Comparison of ENCODE assay signal across 18 mouse cellular contexts in the genomic region with DNA sequence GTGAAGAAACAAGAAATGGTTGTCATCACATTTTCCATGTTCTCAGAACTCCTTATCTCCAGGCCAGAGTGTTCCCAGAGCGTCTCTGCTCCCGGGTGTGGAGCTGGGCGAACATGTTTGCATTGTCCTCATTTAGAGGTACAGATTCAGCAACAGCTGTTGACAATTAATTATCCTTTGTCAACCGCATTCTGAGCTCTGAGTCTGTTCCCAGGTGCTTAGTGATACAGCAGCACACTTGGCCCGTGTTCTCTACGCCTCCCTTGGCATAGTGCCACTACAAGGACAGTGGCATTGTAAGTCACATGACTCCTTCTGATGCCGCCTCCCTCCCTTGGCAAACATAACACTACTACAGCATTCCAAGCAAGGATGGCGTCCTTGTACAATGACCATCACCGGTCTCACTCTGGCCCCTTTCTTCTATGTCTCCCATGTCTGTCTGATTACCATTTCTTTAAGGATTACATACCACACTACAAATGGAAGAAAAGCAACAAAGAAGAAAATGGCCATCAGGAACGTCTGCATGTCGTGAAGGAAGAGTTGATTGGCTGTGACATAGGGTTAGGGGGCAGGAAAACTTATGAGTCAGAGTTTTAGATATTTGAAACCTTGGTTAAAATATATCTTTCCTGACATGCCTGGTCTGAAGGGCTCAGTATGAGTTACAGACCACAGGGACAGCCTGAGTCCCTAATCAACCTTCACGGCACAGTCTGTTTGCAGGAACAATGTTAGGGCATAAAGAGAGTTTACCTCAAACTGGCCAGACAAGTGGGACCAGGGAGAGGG.
DNase-seq lines count a peak whose midpoint lies in the region; ATAC-seq and TF ChIP-seq lines count a peak whose summit lies in the region.
"Had no signal": no experiment of that assay in that cellular context is flagged by ENCODE, and none has a peak within 500 bp of the region (broad histone marks: within the 10 kb centered on the region; RNA-seq: fewer than 3 reads in every experiment).

No protein-coding gene starts in this region.

- H3K9me3 ChIP-seq in forebrain, embryonic 14.5 days (replicated peaks; ENCODE audit: control insufficient read depth, low read length): no peaks in the 10 kb centered on the region
- H3K9me3 ChIP-seq in forebrain, embryonic 10.5 days: no peaks in the 10 kb centered on the region
- no peaks in the 10 kb centered on the region for H3K9me3 ChIP-seq in liver, embryonic 11.5 days (ENCODE audit: control insufficient read depth, low read length)
- H3K9me3 ChIP-seq: embryonic facial prominence, embryonic 15.5 days; liver, embryonic 15.5 days had no signal

- H3K4me3 ChIP-seq in forebrain, embryonic 14.5 days (ENCODE audit: low read depth, low read length): no peak overlapping the region
- H3K4me3 ChIP-seq in forebrain, embryonic 10.5 days: no peak overlapping the region
- H3K4me3 ChIP-seq in liver, adult 2 months (ENCODE audit: insufficient read depth, low read depth, low read length): no peak overlapping the region
- no peak overlapping the region for H3K4me3 ChIP-seq in liver, embryonic 11.5 days (ENCODE audit: low read depth, low read length)
- H3K4me3 ChIP-seq: embryonic facial prominence, embryonic 15.5 days; layer of hippocampus, adult 2 months; liver, embryonic 15.5 days had no signal

- no peak overlapping the region for H3K4me2 ChIP-seq in forebrain, embryonic 14.5 days (ENCODE audit: low read length)
- no peak overlapping the region for H3K4me2 ChIP-seq in liver, embryonic 11.5 days
- H3K4me2 ChIP-seq: embryonic facial prominence, embryonic 15.5 days; liver, embryonic 15.5 days had no signal

- TF ChIP-seq CTCF in liver, adult 2 months (IDR thresholded peaks at IDR 0.05; ENCODE audit: low read depth, low read length): no peak

- no peaks in the 10 kb centered on the region for H3K79me2 ChIP-seq in liver, adult 2 months (ENCODE audit: control insufficient read depth, insufficient read depth, low read length)

- TF ChIP-seq POLR2A in liver, adult 2 months (IDR thresholded peaks at IDR 0.05; ENCODE audit: extremely low read depth, insufficient read depth, low read length): no peak

- ATAC-seq in forebrain, embryonic 14.5 days: no peak
- no peak for ATAC-seq in liver, embryonic 11.5 days (replicated peaks; ENCODE audit: low FRiP score)
- ATAC-seq: CD4-positive, CD25-positive, alpha-beta regulatory T cell, adult 4 months; forebrain, embryonic 16.5 days; Patski had no signal

- H3K27ac ChIP-seq in forebrain, embryonic 14.5 days (ENCODE audit: low read depth, low read length): no peak overlapping the region
- no peak overlapping the region for H3K27ac ChIP-seq in forebrain, embryonic 10.5 days
- H3K27ac ChIP-seq in liver, adult 2 months (replicated peaks; ENCODE audit: insufficient read depth, low read depth, low read length): no peak overlapping the region
- no peak overlapping the region for H3K27ac ChIP-seq in liver, embryonic 11.5 days (ENCODE audit: low read depth, low read length)
- H3K27ac ChIP-seq: embryonic facial prominence, embryonic 15.5 days; layer of hippocampus, adult 2 months; liver, embryonic 15.5 days had no signal

- H3K9ac ChIP-seq in forebrain, embryonic 14.5 days (ENCODE audit: low read length): no peak overlapping the region
- H3K9ac ChIP-seq in liver, adult 2 months (ENCODE audit: low read depth, low read length): no peak overlapping the region
- no peak overlapping the region for H3K9ac ChIP-seq in liver, embryonic 11.5 days (ENCODE audit: low read depth, low read length)
- H3K9ac ChIP-seq: embryonic facial prominence, embryonic 15.5 days; liver, embryonic 15.5 days had no signal

- WGBS in forebrain, embryonic 14.5 days: 55% methylated on average over 12 of the region's 12 CpGs
- WGBS in forebrain, embryonic 10.5 days: 92% methylated on average over 12 of the region's 12 CpGs
- 72% methylated on average over 12 of the region's 12 CpGs for WGBS in liver, adult 2 months
- 75% methylated on average over 12 of the region's 12 CpGs for WGBS in liver, embryonic 11.5 days

- H3K4me1 ChIP-seq in forebrain, embryonic 14.5 days (ENCODE audit: control insufficient read depth, insufficient read depth, low read length): peaks cover 12% of the 10 kb centered on the region; the same call in 1 of the 2 replicates
- peaks cover 31% of the 10 kb centered on the region for H3K4me1 ChIP-seq in forebrain, embryonic 10.5 days
- H3K4me1 ChIP-seq in liver, adult 2 months (ENCODE audit: control insufficient read depth, insufficient read depth, low read length): no peaks in the 10 kb centered on the region
- no peaks in the 10 kb centered on the region for H3K4me1 ChIP-seq in liver, embryonic 11.5 days (replicated peaks; ENCODE audit: control insufficient read depth, insufficient read depth, low read length)
- H3K4me1 ChIP-seq: liver, embryonic 15.5 days had no signal

- peak; percentile 44 for DNase-seq in forebrain, embryonic 14.5 days (ENCODE audit: low spot score)
- DNase-seq in forebrain, embryonic 10.5 days (ENCODE audit: extremely low spot score, low spot score): no peak
- peak; percentile 22 for DNase-seq in liver, adult 2 months (ENCODE audit: extremely low read depth, low read depth, low spot score)
- no peak for DNase-seq in liver, embryonic 11.5 days (ENCODE audit: low spot score)
- peak; percentile 22 to 25 for DNase-seq in adrenal gland, postnatal 36 days
- DNase-seq in lung, postnatal 25 days (ENCODE audit: low spot score): peak; percentile 17
- no peak for DNase-seq in gastrocnemius, postnatal 4 days (ENCODE audit: low spot score in 2 of 2)
- no peak for DNase-seq in right cerebral cortex, postnatal 4 days
- DNase-seq: cerebellum, adult 8-10 months; gastrocnemius, postnatal 10 days; kidney, adult 11 months; right cerebral cortex, postnatal 14 days had no signal

- no peaks in the 10 kb centered on the region for H3K27me3 ChIP-seq in forebrain, embryonic 14.5 days (replicated peaks; ENCODE audit: control insufficient read depth, insufficient read depth, low read length)
- H3K27me3 ChIP-seq in forebrain, embryonic 10.5 days (ENCODE audit: poor library complexity, severe bottlenecking): no peaks in the 10 kb centered on the region
- no peaks in the 10 kb centered on the region for H3K27me3 ChIP-seq in liver, adult 2 months (ENCODE audit: control insufficient read depth, insufficient read depth, low read length)
- no peaks in the 10 kb centered on the region for H3K27me3 ChIP-seq in liver, embryonic 11.5 days (replicated peaks; ENCODE audit: control insufficient read depth, insufficient read depth, low read length)
- H3K27me3 ChIP-seq: embryonic facial prominence, embryonic 15.5 days; liver, embryonic 15.5 days had no signal

- no peaks in the 10 kb centered on the region for H3K36me3 ChIP-seq in forebrain, embryonic 14.5 days (ENCODE audit: control insufficient read depth, insufficient read depth, low read length)
- H3K36me3 ChIP-seq in forebrain, embryonic 10.5 days (replicated peaks): no peaks in the 10 kb centered on the region
- H3K36me3 ChIP-seq in liver, adult 2 months (ENCODE audit: control insufficient read depth, insufficient read depth, low read length): no peaks in the 10 kb centered on the region
- H3K36me3 ChIP-seq in liver, embryonic 11.5 days (ENCODE audit: control insufficient read depth, insufficient read depth, low read length): no peaks in the 10 kb centered on the region
- H3K36me3 ChIP-seq: embryonic facial prominence, embryonic 15.5 days; liver, embryonic 15.5 days had no signal

Comparison
In these comparisons a context has a peak if more than half of its experiments do, and no peak if none do; other contexts are left out.
1. DNase-seq: peak in forebrain, embryonic 14.5 days (single experiment), liver, adult 2 months (single experiment), adrenal gland, postnatal 36 days (2 of 2) and lung, postnatal 25 days (single experiment); none in forebrain, embryonic 10.5 days (single experiment), liver, embryonic 11.5 days (single experiment), gastrocnemius, postnatal 4 days (0 of 2) and right cerebral cortex, postnatal 4 days (single experiment).